Mouse (Mus musculus): ENCODE measurements around the gene Nell2.

GRCm38 (mm10) chr15:95525997-95526396 lies 2.4 kb downstream of the Nell2 start:
- TF ChIP-seq POLR2A (IDR thresholded peaks at IDR 0.05; ENCODE audit: borderline replicate concordance, low read depth, low read length) (no peak), CTCF (IDR thresholded peaks at IDR 0.05; ENCODE audit: low read depth, low read length) (no peak)
